Mouse (Mus musculus) brain, embryonic 14.5 days (tissue): ENCODE data around the gene Hist4h4.

Experiments used
- CTCF ChIP-seq: fragments of 200-500 bp; IDR thresholded peaks from 2 replicates; pipeline ENCODE4 v1.5.1; 2012; ENCODE audit warnings: inconsistent platforms, mild to moderate bottlenecking, moderate library complexity, borderline replicate concordance; ENCODE audit not compliant: insufficient read depth, insufficient read length; ENCODE audit errors: extremely low read depth
- POLR2A ChIP-seq: fragments of 200-500 bp; IDR thresholded peaks from 2 replicates; pipeline ENCODE4 v1.6.1; 2012; ENCODE audit warnings: mild to moderate bottlenecking, inconsistent platforms, borderline replicate concordance; ENCODE audit not compliant: poor library complexity, insufficient read depth, insufficient read length, severe bottlenecking; ENCODE audit errors: extremely low read depth

DNA sequence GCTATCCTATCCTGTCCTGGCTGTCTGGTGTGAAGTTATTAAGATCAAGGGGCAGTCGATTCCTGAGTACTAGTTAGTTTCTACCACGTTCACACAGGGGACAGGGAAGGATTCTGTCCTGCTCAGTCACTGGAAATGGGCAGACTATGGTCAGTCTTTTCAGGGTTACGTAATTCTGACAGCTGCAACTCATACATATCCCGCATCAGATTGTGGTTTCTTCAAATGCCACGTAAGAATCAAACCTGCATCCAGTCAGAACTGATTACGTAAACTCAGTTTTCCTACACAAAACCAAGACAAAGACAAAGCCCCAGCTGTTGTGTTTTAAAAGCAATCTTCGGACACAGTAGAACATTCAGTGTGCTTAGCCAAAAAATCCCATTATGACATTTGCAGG lies 11.2 kb upstream of the Hist4h4 start:
- TF ChIP-seq CTCF (no peak), POLR2A (no peak)
